Mouse (Mus musculus): ENCODE data around the gene Jade1. TPM values are rescaled to one million over a fixed set of nuclear protein-coding genes. Genes with fewer than 3 reads are reported as not detected.

Jade1 gene
- polyA plus RNA-seq, 1 experiment from 2014 or later: 9.0 TPM

- Histone ChIP-seq H3K9ac (ENCODE audit: low read length) (no peak overlapping the region), H3K4me2 (replicated peaks; ENCODE audit: low read depth) (no peak overlapping the region), H3K4me1 (replicated peaks; ENCODE audit: control insufficient read depth, insufficient read depth) (no peaks in the 10 kb centered on the region), H3K27me3 (ENCODE audit: control insufficient read depth, insufficient read depth, low read length) (no peaks in the 10 kb centered on the region), H3K4me3 (ENCODE audit: low read depth, low read length) (no peak overlapping the region), H3K9me3 (ENCODE audit: control insufficient read depth, low read length) (no peaks in the 10 kb centered on the region), H3K36me3 (ENCODE audit: control insufficient read depth, insufficient read depth, low read length) (no peaks in the 10 kb centered on the region), H3K27ac (replicated peaks) (no peak overlapping the region)
- DNase-seq (ENCODE audit: low spot score) (no peak), ATAC-seq (ENCODE audit: low FRiP score, low TSS enrichment) (no peak)
- 47% methylated on average over 5 of the region's 5 CpGs for whole genome bisulfite sequencing
- no peak for TF ChIP-seq EP300 (optimal IDR thresholded peaks at IDR 0.05)
Measured at GRCm38 (mm10) chr3:41575971-41576370, 20.4 kb downstream of the Jade1 start.

DNA sequence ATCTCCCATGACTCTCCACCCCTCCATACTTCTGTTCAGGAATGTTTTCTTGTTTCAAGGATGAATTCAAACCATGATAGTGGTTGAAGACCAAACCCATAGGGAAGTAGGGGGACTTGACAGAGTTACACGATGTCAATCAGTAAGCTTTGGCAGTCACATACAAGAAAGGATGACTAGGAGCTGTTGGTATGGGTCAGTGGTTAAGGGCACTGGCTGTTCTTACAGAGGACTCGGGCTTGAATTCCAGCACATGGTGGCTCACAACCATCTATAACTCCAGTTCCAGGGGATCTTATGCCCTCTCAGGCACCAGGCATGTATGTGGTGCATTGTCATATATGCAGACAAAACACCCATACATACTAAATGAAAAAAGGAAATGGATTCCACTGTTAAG is 21.7 kb downstream of the Jade1 start:
- H3K4me2 ChIP-seq (replicated peaks; ENCODE audit: low read depth): no peak overlapping the region
- no peaks in the 10 kb centered on the region for H3K4me1 ChIP-seq (replicated peaks; ENCODE audit: control insufficient read depth, insufficient read depth)
- no peaks in the 10 kb centered on the region for H3K27me3 ChIP-seq (ENCODE audit: control insufficient read depth, insufficient read depth, low read length)
- no peak for TF ChIP-seq CTCF (IDR thresholded peaks at IDR 0.05; ENCODE audit: low read depth)
- TF ChIP-seq EP300 (optimal IDR thresholded peaks at IDR 0.05): no peak
- H3K4me3 ChIP-seq (ENCODE audit: low read depth, low read length): no peak overlapping the region
- no peaks in the 10 kb centered on the region for H3K36me3 ChIP-seq (ENCODE audit: control insufficient read depth, insufficient read depth, low read length)
- no peak for DNase-seq (ENCODE audit: low spot score)
- no peak overlapping the region for H3K9ac ChIP-seq (ENCODE audit: low read length)
- no peak for ATAC-seq (ENCODE audit: low FRiP score, low TSS enrichment)
- no peaks in the 10 kb centered on the region for H3K9me3 ChIP-seq (ENCODE audit: control insufficient read depth, low read length)
- 92% methylated on average over 2 of the region's 2 CpGs for WGBS
- H3K27ac ChIP-seq (replicated peaks): no peak overlapping the region

GRCm38 (mm10) chr3:41579873-41580272 is 24.3 kb downstream of the Jade1 start:
- Histone ChIP-seq H3K4me1 (replicated peaks; ENCODE audit: control insufficient read depth, insufficient read depth) (no peaks in the 10 kb centered on the region), H3K4me2 (replicated peaks; ENCODE audit: low read depth) (no peak overlapping the region), H3K36me3 (ENCODE audit: control insufficient read depth, insufficient read depth, low read length) (no peaks in the 10 kb centered on the region), H3K27me3 (ENCODE audit: control insufficient read depth, insufficient read depth, low read length) (no peaks in the 10 kb centered on the region), H3K4me3 (ENCODE audit: low read depth, low read length) (no peak overlapping the region), H3K27ac (replicated peaks) (no peak overlapping the region), H3K9me3 (ENCODE audit: control insufficient read depth, low read length) (no peaks in the 10 kb centered on the region), H3K9ac (ENCODE audit: low read length) (no peak overlapping the region)
- DNase-seq (ENCODE audit: low spot score) (no peak), ATAC-seq (ENCODE audit: low FRiP score, low TSS enrichment) (no peak)
- TF ChIP-seq CTCF (IDR thresholded peaks at IDR 0.05; ENCODE audit: low read depth) (peak; percentile 16; the same call in 1 of the 2 replicates), EP300 (optimal IDR thresholded peaks at IDR 0.05) (no peak)
- WGBS: 73% methylated on average over 4 of the region's 4 CpGs

DNA sequence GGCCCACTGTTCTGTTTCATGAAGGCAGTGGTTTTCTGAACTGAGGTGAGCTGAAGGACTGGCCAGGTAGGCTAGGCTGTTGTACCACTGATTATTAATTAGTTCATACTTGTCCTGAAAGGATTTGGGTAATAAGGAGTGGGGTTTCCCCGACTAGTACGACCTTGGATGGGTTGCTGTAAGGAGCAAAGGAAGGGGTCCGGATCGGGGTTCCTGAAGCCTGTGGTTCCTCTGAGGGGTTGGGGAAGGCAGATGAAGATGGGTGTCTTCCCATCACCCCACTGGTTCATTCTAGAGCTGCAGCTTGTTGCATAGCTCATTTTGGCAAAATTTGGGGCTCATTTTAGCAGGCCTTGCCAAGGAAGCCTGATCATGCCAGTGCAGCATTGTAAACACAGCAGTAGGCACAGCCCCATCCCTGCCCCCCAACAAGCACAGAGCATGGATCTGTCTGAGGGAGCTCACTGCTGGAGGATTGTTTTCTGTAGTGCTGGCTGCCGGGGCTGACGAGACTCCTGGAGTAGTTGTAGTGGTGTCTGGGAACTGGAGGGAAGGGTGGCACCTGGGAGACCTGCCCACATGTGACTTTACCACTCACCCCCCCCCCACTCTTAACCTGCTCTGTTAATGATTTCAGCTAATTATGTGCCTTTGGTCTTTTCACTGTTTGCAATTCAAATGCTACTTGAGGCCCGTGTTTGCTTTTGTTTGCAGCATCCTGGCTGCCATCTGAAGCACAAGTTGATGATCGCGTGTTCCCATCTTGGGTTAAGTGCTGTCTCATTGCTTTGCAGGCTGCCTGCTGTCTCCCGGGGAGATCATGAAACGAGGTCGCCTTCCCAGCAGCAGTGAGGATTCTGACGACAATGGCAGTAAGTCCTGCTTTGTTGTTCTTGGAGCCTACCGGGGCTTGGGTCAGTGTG is 25.1 kb downstream of the Jade1 start:
- no peak for ATAC-seq (ENCODE audit: low FRiP score, low TSS enrichment)
- Histone ChIP-seq H3K27ac (replicated peaks) (no peak overlapping the region), H3K9ac (ENCODE audit: low read length) (no peak overlapping the region)

DNA sequence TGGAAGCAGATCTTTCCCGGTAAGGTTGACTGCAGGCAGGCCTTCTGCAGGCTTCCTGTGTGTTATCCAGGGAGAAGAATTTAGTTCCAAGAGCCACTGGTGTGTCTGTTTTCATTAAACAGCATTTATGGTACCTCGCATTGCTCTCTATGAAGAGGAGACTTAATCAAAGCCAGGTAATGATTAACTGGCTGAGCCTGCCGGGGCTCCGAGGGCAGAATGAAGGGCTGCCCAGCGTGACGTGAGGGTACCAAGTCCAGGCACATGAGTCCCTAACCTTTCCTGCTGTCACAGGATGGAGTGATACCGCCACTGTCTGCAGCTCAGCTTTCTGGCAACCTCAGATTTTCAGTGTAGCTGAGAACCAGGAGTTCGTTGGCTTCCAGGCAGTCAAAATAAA is 25.9 kb downstream of the Jade1 start:
- Histone ChIP-seq H3K27ac (replicated peaks) (no peak overlapping the region), H3K27me3 (ENCODE audit: control insufficient read depth, insufficient read depth, low read length) (no peaks in the 10 kb centered on the region), H3K36me3 (ENCODE audit: control insufficient read depth, insufficient read depth, low read length) (no peaks in the 10 kb centered on the region), H3K4me1 (replicated peaks; ENCODE audit: control insufficient read depth, insufficient read depth) (no peaks in the 10 kb centered on the region), H3K9me3 (ENCODE audit: control insufficient read depth, low read length) (no peaks in the 10 kb centered on the region), H3K4me3 (ENCODE audit: low read depth, low read length) (no peak overlapping the region), H3K9ac (ENCODE audit: low read length) (no peak overlapping the region), H3K4me2 (replicated peaks; ENCODE audit: low read depth) (no peak overlapping the region)
- DNase-seq (ENCODE audit: low spot score): peak; percentile 63
- peak; percentile 76; the same call in 1 of the 2 replicates for ATAC-seq (ENCODE audit: low FRiP score, low TSS enrichment)
- 55% methylated on average over 8 of the region's 8 CpGs for WGBS
- TF ChIP-seq CTCF (IDR thresholded peaks at IDR 0.05; ENCODE audit: low read depth): no peak
- no peak for TF ChIP-seq EP300 (optimal IDR thresholded peaks at IDR 0.05)

More for the DNA sequence above, 25.1 kb downstream of the Jade1 start:
- WGBS: 53% methylated on average over 14 of the region's 14 CpGs
- Histone ChIP-seq H3K4me2 (replicated peaks; ENCODE audit: low read depth) (no peak overlapping the region), H3K27me3 (ENCODE audit: control insufficient read depth, insufficient read depth, low read length) (no peaks in the 10 kb centered on the region), H3K36me3 (ENCODE audit: control insufficient read depth, insufficient read depth, low read length) (no peaks in the 10 kb centered on the region), H3K4me1 (replicated peaks; ENCODE audit: control insufficient read depth, insufficient read depth) (no peaks in the 10 kb centered on the region), H3K4me3 (ENCODE audit: low read depth, low read length) (no peak overlapping the region), H3K9me3 (ENCODE audit: control insufficient read depth, low read length) (no peaks in the 10 kb centered on the region)
- TF ChIP-seq CTCF (IDR thresholded peaks at IDR 0.05; ENCODE audit: low read depth): no peak
- no peak for TF ChIP-seq EP300 (optimal IDR thresholded peaks at IDR 0.05)
- DNase-seq (ENCODE audit: low spot score): no peak

DNA sequence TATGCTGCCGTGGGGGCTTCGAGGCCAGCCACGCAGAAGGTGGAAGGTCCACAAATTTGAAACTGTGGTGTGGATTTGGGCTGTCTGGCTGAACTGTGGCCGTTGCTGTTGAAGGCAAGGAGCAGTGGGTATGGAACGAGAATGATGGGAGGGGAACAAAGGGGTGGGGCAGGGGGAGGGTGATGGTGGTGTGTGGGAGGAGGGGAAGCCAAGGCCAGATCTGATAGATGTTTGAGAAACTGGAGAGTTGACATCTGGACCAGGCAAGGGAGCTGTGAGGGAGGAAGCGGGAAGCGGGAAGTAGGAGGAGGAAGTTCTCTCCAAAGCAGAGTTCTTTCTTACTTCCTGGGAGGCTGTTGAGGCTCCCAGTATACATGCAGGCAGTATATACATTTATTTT is 26.7 kb downstream of the Jade1 start:
- TF ChIP-seq CTCF (IDR thresholded peaks at IDR 0.05; ENCODE audit: low read depth) (no peak), EP300 (optimal IDR thresholded peaks at IDR 0.05) (no peak)
- Histone ChIP-seq H3K27ac (replicated peaks) (no peak overlapping the region), H3K9me3 (ENCODE audit: control insufficient read depth, low read length) (no peaks in the 10 kb centered on the region), H3K9ac (ENCODE audit: low read length) (no peak overlapping the region), H3K27me3 (ENCODE audit: control insufficient read depth, insufficient read depth, low read length) (no peaks in the 10 kb centered on the region), H3K4me1 (replicated peaks; ENCODE audit: control insufficient read depth, insufficient read depth) (no peaks in the 10 kb centered on the region), H3K36me3 (ENCODE audit: control insufficient read depth, insufficient read depth, low read length) (no peaks in the 10 kb centered on the region), H3K4me2 (replicated peaks; ENCODE audit: low read depth) (no peak overlapping the region), H3K4me3 (ENCODE audit: low read depth, low read length) (no peak overlapping the region)
- DNase-seq (ENCODE audit: low spot score) (no peak), ATAC-seq (ENCODE audit: low FRiP score, low TSS enrichment) (no peak)
- WGBS: 70% methylated on average over 7 of the region's 7 CpGs

Measured in stomach, postnatal 0 days (tissue).